In the genomic region with DNA sequence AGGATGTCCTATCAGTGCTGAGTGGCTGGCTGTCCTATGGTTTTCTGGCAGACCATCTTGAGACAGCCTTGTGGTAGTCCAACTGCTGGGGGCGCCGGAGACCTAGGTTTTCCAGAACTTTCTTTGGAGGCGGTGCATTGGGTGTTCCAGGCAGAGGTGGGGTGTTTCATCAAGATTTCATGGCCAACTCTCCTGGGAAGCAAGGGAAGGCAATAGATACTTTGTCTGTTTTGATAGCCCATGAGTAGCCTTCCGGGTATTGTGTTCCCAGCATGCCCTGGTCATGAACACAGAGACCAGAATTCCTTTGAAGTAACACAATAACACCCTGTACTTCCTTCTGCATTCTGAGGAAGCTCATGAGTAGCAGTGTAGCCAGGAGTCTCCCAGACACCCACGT, we compare ENCODE assay signal across 11 mouse cellular contexts. TPM values are rescaled to one million over a fixed set of nuclear protein-coding genes. Genes with fewer than 3 reads are reported as not detected.
DNase-seq lines count a peak whose midpoint lies in the region; ATAC-seq lines count a peak whose summit lies in the region.
"Had no signal": no experiment of that assay in that cellular context is flagged by ENCODE, and none has a peak within 500 bp of the region (broad histone marks: within the 10 kb centered on the region; RNA-seq: fewer than 3 reads in every experiment).

No protein-coding gene starts in this region.

- H3K9me3 ChIP-seq in lung, embryonic 16.5 days (ENCODE audit: control insufficient read depth, low read length): no peaks in the 10 kb centered on the region
- H3K9me3 ChIP-seq: limb, embryonic 15.5 days had no signal

- peak; percentile 56 for ATAC-seq in lung, embryonic 16.5 days (ENCODE audit: low read depth)

- no peak overlapping the region for H3K4me3 ChIP-seq in lung, embryonic 16.5 days (ENCODE audit: low read length)
- H3K4me3 ChIP-seq: limb, embryonic 15.5 days; myocyte had no signal

- H3K27ac ChIP-seq in lung, embryonic 16.5 days (ENCODE audit: low read length): no peak overlapping the region
- H3K27ac ChIP-seq: limb, embryonic 15.5 days had no signal

- WGBS in lung, embryonic 16.5 days: 72% methylated on average over 5 of the region's 5 CpGs

- no peak overlapping the region for H3K9ac ChIP-seq in lung, embryonic 16.5 days (ENCODE audit: low read length)
- H3K9ac ChIP-seq: limb, embryonic 15.5 days had no signal

- DNase-seq in adrenal gland, postnatal 14 days: peak; percentile 37
- no peak for DNase-seq in adrenal gland, postnatal 4 days (ENCODE audit: low spot score in 2 of 2)
- DNase-seq in c-Kit-positive CD71-positive TER-119-positive erythroid progenitor cells, embryonic 14.5 days (ENCODE audit: low spot score): peak; percentile 20
- peak; percentile 53 for DNase-seq in heart, postnatal 4 days
- DNase-seq in frontal cortex, postnatal 14 days (ENCODE audit: low spot score in 2 of 2): no peak
- no peak for DNase-seq in thymus, postnatal 10 days (ENCODE audit: low spot score in 2 of 2)
- no peak for DNase-seq in spleen, postnatal 36 days (ENCODE audit: low spot score in 2 of 2)
- DNase-seq: cerebellum, postnatal 36 days had no signal

- no peaks in the 10 kb centered on the region for H3K36me3 ChIP-seq in lung, embryonic 16.5 days (ENCODE audit: control insufficient read depth, insufficient read depth, low read length)
- H3K36me3 ChIP-seq: limb, embryonic 15.5 days had no signal

- no peak overlapping the region for H3K4me2 ChIP-seq in lung, embryonic 16.5 days (ENCODE audit: low read depth, low read length)
- H3K4me2 ChIP-seq: limb, embryonic 15.5 days had no signal

- no peaks in the 10 kb centered on the region for H3K27me3 ChIP-seq in lung, embryonic 16.5 days (ENCODE audit: control insufficient read depth, insufficient read depth, low read depth, low read length)
- H3K27me3 ChIP-seq: limb, embryonic 15.5 days had no signal

- no peaks in the 10 kb centered on the region for H3K4me1 ChIP-seq in lung, embryonic 16.5 days (replicated peaks; ENCODE audit: control insufficient read depth, insufficient read depth, low read length)
- H3K4me1 ChIP-seq: limb, embryonic 15.5 days had no signal

RNA-seq across cellular contexts. Expression of gene Vwf, which starts 17.1 kb away (rescaled TPM):
- total RNA-seq in adrenal gland, postnatal 14 days (2021): 18.5 and 30.6 TPM in 2 replicates
- 10 to 100 TPM; 19.8 to 20.4 TPM for total RNA-seq in adrenal gland, postnatal 4 days (2021)
- total RNA-seq in heart, postnatal 4 days (2021): 10 to 100 TPM; 86.0 to 87.2 TPM
- polyA plus RNA-seq in lung, embryonic 16.5 days (2015; fragmentation: Nextera tagmentation; extraction: Ambion mirVana): 21.6 and 22.2 TPM in 2 replicates

RNA-seq across cellular contexts. Expression of gene Cd9, which starts 34.9 kb away (rescaled TPM):
- 135 and 148 TPM in 2 replicates for total RNA-seq in adrenal gland, postnatal 14 days (2021)
- total RNA-seq in adrenal gland, postnatal 4 days (2021): 100 to 1,000 TPM; 141 to 154 TPM
- total RNA-seq in heart, postnatal 4 days (2021): 10 to 100 TPM; 72.4 to 73.3 TPM
- 356 and 405 TPM in 2 replicates for polyA plus RNA-seq in lung, embryonic 16.5 days (2015; fragmentation: Nextera tagmentation; extraction: Ambion mirVana)

Comparison
In these comparisons a context has a peak if more than half of its experiments do, and no peak if none do; other contexts are left out.
1. DNase-seq: peak in adrenal gland, postnatal 14 days (single experiment), c-Kit-positive CD71-positive TER-119-positive erythroid progenitor cells, embryonic 14.5 days (single experiment) and heart, postnatal 4 days (single experiment); none in adrenal gland, postnatal 4 days (0 of 2), frontal cortex, postnatal 14 days (0 of 2), thymus, postnatal 10 days (0 of 2) and spleen, postnatal 36 days (0 of 2).